Mouse (Mus musculus) stomach, embryonic 14.5 days (tissue): ENCODE data around the gene Pros1. TPM values are rescaled to one million over a fixed set of nuclear protein-coding genes. Genes with fewer than 3 reads are reported as not detected.

Experiments used
- ATAC-seq: fragments of 200-750 bp; cut with Nextera tagmentation; 2 replicates; pipeline ENCODE4 v1.8.0; 2017; ENCODE audit warnings: low read depth, moderate TSS enrichment; ENCODE audit not compliant: insufficient number of reproducible peaks, insufficient read depth, low FRiP score
- H3K27ac ChIP-seq: fragments of 300-500 bp; sonication (generic); 2 replicates; pipeline ENCODE4 v1.5.1; 2014; ENCODE audit warnings: mild to moderate bottlenecking, low read length, moderate library complexity, mixed read lengths
- H3K27me3 ChIP-seq: fragments of 300-500 bp; sonication (generic); 2 replicates; pipeline ENCODE4 v1.6.1; 2014; ENCODE audit warnings: low read length, control low read depth, mixed read lengths; ENCODE audit not compliant: control insufficient read depth, insufficient read depth
- H3K36me3 ChIP-seq: fragments of 300-500 bp; sonication (generic); 2 replicates; pipeline ENCODE4 v1.6.1; 2014; ENCODE audit warnings: mild to moderate bottlenecking, control low read depth, low read length, moderate library complexity, mixed read lengths; ENCODE audit not compliant: control insufficient read depth, insufficient read depth
- H3K4me1 ChIP-seq: fragments of 300-500 bp; sonication (generic); 2 replicates; pipeline ENCODE4 v1.6.1; 2014; ENCODE audit warnings: low read length, control low read depth, mixed read lengths; ENCODE audit not compliant: control insufficient read depth, insufficient read depth
- H3K4me2 ChIP-seq: fragments of 300-500 bp; sonication (generic); replicated peaks from 2 replicates; pipeline ENCODE4 v1.6.1; 2014; ENCODE audit warnings: low read depth, low read length, control low read depth
- H3K4me3 ChIP-seq: fragments of 300-500 bp; sonication (generic); 2 replicates; pipeline ENCODE4 v1.5.1; 2014; ENCODE audit warnings: low read depth, low read length, control low read depth
- H3K9ac ChIP-seq: fragments of 300-500 bp; sonication (generic); replicated peaks from 2 replicates; pipeline ENCODE4 v1.6.1; 2014; ENCODE audit warnings: low read depth, mild to moderate bottlenecking, control low read depth, low read length, moderate library complexity, mixed read lengths
- H3K9me3 ChIP-seq: fragments of 300-500 bp; sonication (generic); 2 replicates; pipeline ENCODE4 v1.6.1; 2016; ENCODE audit warnings: low read depth, low read length, control low read depth; ENCODE audit not compliant: control insufficient read depth
- WGBS: fragments of 180-500 bp; shearing (Covaris S2); extraction: QIAGEN DNeasy Blood & Tissue Kit; methylation state at CpG from one replicate; pipeline ENCODE4 v1.1.7; 2014; 5-methylcytosine and 5-hydroxymethylcytosine counted together
- polyA plus RNA-seq: library from polyadenylated mRNA; unstranded; fragments of >200 nt; fragmentation: Nextera tagmentation; extraction: Ambion mirVana; gene quantifications from 2 replicates; pipeline ENCODE4 v1.2.1, GENCODE M21; 2014

Gene Pros1
- polyA plus RNA-seq, 1 experiment from 2014 or later, result 31.8 TPM

DNA sequence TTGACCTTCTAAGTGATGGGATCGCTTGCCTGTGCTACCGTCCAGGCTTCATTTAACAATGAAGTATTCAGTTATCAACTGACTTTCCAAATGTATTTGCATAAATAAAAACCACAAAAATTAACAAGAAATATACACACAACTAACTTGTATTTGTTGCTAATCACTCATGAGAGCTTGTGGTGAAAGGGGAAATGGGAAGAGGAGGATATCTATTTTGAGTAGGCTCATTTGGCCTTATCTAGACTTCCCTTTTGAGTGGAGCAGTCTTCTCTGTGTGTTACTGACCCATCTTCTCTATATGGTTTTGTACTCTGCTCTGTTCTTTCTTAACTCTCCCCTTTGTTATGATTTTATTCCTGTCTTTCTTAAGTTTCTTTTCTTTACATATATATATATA lies 2.2 kb downstream of the Pros1 start:
- no peak for ATAC-seq
- no peaks in the 10 kb centered on the region for H3K36me3 ChIP-seq
- no peak overlapping the region for H3K27ac ChIP-seq
- H3K9me3 ChIP-seq, result no peaks in the 10 kb centered on the region
- WGBS, result 88% methylated on average over 2 of the region's 2 CpGs
- no peaks in the 10 kb centered on the region for H3K27me3 ChIP-seq
- H3K4me3 ChIP-seq, result no peak overlapping the region
- no peak overlapping the region for H3K9ac ChIP-seq
- H3K4me1 ChIP-seq, result no peaks in the 10 kb centered on the region
- no peak overlapping the region for H3K4me2 ChIP-seq

GRCm38 (mm10) chr16:62857498-62857897 lies 3.4 kb downstream of the Pros1 start:
- Histone ChIP-seq H3K4me1 (no peaks in the 10 kb centered on the region), H3K9ac (no peak overlapping the region), H3K9me3 (no peaks in the 10 kb centered on the region), H3K27ac (no peak overlapping the region), H3K4me3 (no peak overlapping the region), H3K4me2 (no peak overlapping the region), H3K36me3 (no peaks in the 10 kb centered on the region), H3K27me3 (no peaks in the 10 kb centered on the region)
- ATAC-seq, result no peak
- WGBS, result 91% methylated on average over 2 of the region's 2 CpGs

DNA sequence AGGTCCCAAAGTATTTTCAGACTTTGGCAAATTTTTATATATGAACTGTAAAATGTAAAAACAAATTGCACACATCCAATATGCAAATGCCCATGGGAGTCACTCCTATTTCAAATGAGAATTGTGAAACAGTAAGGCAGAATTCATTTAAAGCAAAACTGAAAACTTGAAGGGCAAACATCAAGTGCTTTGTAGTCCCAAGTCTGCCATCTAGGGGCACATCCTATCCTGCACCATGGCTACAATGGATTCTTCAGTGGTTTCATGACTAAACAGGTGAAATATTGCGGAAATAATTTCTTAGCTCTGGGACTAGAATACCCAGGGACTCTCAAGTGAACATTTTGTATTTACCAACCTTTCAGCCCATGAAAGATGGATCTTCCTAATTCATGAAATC lies 3.9 kb downstream of the Pros1 start:
- Histone ChIP-seq H3K9ac (no peak overlapping the region), H3K9me3 (no peaks in the 10 kb centered on the region), H3K4me3 (no peak overlapping the region), H3K4me2 (no peak overlapping the region), H3K36me3 (no peaks in the 10 kb centered on the region), H3K27me3 (no peaks in the 10 kb centered on the region), H3K27ac (no peak overlapping the region), H3K4me1 (no peaks in the 10 kb centered on the region)
- WGBS, result 96% methylated on average over 1 of the region's 1 CpGs
- ATAC-seq, result no peak

GRCm38 (mm10) chr16:62860140-62860539 lies 6.0 kb downstream of the Pros1 start:
- H3K27ac ChIP-seq, result no peak overlapping the region
- H3K36me3 ChIP-seq, result no peaks in the 10 kb centered on the region
- no peaks in the 10 kb centered on the region for H3K4me1 ChIP-seq
- ATAC-seq, result no peak
- no peaks in the 10 kb centered on the region for H3K27me3 ChIP-seq
- H3K9ac ChIP-seq, result no peak overlapping the region
- H3K4me3 ChIP-seq, result no peak overlapping the region
- H3K9me3 ChIP-seq, result no peaks in the 10 kb centered on the region
- 70% methylated on average over 1 of the region's 1 CpGs for WGBS
- H3K4me2 ChIP-seq, result no peak overlapping the region

DNA sequence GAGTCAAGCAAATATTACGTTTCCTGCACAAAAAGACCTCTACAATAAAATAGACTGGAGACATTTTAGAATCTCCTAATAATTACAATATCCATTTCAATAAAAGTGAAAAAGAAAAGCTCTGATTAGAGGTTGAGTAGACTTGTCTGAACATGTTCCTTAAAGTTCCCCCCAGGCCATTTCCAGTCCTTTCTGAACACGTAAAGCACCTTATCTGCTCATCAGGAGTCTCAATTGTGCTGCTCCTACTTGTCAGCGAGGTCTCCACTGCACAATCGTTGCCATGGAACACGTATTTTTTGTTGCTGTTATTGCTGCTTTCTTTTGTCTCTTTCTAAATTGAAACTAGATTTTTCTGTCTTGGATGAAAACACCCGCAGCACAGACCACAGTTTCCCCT lies 7.3 kb downstream of the Pros1 start:
- Histone ChIP-seq H3K9me3 (no peaks in the 10 kb centered on the region), H3K4me2 (no peak overlapping the region), H3K9ac (no peak overlapping the region), H3K27ac (no peak overlapping the region), H3K27me3 (no peaks in the 10 kb centered on the region), H3K4me1 (no peaks in the 10 kb centered on the region), H3K4me3 (no peak overlapping the region), H3K36me3 (no peaks in the 10 kb centered on the region)
- ATAC-seq, result no peak
- WGBS, result 78% methylated on average over 6 of the region's 6 CpGs

DNA sequence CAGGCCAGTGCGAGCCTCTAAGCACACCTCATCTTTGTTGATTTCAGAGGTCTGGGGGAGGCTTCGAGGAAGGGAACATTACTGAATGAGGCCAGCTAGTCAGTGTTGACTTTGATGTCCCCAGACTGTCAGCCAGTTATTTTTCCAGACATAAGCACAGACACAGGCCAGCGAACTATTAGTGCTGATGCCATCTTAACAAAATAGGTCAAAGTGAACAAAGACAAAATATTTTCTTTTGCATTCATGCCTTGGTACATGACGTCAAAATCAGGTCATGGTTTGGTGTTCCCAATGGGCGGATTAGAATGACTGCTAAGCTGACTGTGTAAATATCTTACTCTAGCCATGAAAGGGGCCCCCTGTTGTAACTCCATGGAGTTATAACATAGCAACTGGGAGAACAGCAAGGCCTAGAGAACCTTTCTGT lies 18.6 kb downstream of the Pros1 start:
- no peaks in the 10 kb centered on the region for H3K9me3 ChIP-seq
- no peaks in the 10 kb centered on the region for H3K4me1 ChIP-seq
- no peaks in the 10 kb centered on the region for H3K27me3 ChIP-seq
- no peak for ATAC-seq
- no peak overlapping the region for H3K27ac ChIP-seq
- no peak overlapping the region for H3K4me2 ChIP-seq
- WGBS, result 68% methylated on average over 5 of the region's 5 CpGs
- H3K9ac ChIP-seq, result no peak overlapping the region
- no peak overlapping the region for H3K4me3 ChIP-seq
- H3K36me3 ChIP-seq, result no peaks in the 10 kb centered on the region

GRCm38 (mm10) chr16:62873180-62873579 lies 19.1 kb downstream of the Pros1 start:
- ATAC-seq, result no peak
- H3K9ac ChIP-seq, result no peak overlapping the region
- H3K4me1 ChIP-seq, result no peaks in the 10 kb centered on the region
- H3K27me3 ChIP-seq, result no peaks in the 10 kb centered on the region
- no peak overlapping the region for H3K27ac ChIP-seq
- no peak overlapping the region for H3K4me2 ChIP-seq
- no peaks in the 10 kb centered on the region for H3K36me3 ChIP-seq
- H3K4me3 ChIP-seq, result no peak overlapping the region
- H3K9me3 ChIP-seq, result no peaks in the 10 kb centered on the region
- 52% methylated on average over 4 of the region's 4 CpGs for WGBS

- no peaks in the 10 kb centered on the region for H3K36me3 ChIP-seq
- no peaks in the 10 kb centered on the region for H3K9me3 ChIP-seq
- 82% methylated on average over 6 of the region's 6 CpGs for WGBS
- no peak overlapping the region for H3K4me3 ChIP-seq
- no peak for ATAC-seq
- no peaks in the 10 kb centered on the region for H3K27me3 ChIP-seq
- H3K9ac ChIP-seq, result no peak overlapping the region
- H3K4me2 ChIP-seq, result no peak overlapping the region
- H3K27ac ChIP-seq, result no peak overlapping the region
- H3K4me1 ChIP-seq, result no peaks in the 10 kb centered on the region
These were observed 20.0 kb downstream of the Pros1 start for GRCm38 (mm10) chr16:62874065-62874464.

DNA sequence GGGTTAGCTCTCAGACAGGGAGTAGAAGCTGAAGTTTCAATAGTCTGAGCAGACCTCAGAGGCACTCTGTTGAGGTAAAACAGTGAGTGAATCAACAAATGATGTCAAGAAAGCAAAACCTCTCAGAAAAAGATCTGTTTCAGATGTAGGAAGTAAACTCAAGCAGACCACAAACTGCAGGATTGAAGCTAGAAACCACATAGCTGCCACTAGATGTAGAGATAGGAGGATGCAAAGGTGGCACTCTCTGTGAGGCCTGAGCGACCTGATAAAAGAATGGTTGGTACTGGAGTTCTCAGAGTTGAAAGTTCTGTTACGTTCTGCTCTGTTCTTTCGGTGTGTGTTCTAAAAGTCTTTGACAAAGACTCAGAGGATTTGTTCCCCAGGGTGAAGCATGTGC lies 41.7 kb downstream of the Pros1 start:
- no peaks in the 10 kb centered on the region for H3K27me3 ChIP-seq
- no peak overlapping the region for H3K27ac ChIP-seq
- no peak for ATAC-seq
- no peaks in the 10 kb centered on the region for H3K4me1 ChIP-seq
- 89% methylated on average over 3 of the region's 3 CpGs for WGBS
- no peaks in the 10 kb centered on the region for H3K9me3 ChIP-seq
- H3K36me3 ChIP-seq, result no peaks in the 10 kb centered on the region
- H3K9ac ChIP-seq, result no peak overlapping the region
- no peak overlapping the region for H3K4me3 ChIP-seq
- H3K4me2 ChIP-seq, result no peak overlapping the region
